Mouse (Mus musculus) testis, adult 2 months (tissue): Measurements from ENCODE around the gene Ak2. TPM values are rescaled to one million over a fixed set of nuclear protein-coding genes. Genes with fewer than 3 reads are reported as not detected.

Experiments
- H3K27ac ChIP-seq: fragments of 200-500 bp; 2 replicates; pipeline ENCODE4 v1.5.1; 2012; ENCODE audit warnings: low read depth, low read length; ENCODE audit not compliant: control insufficient read depth, insufficient read depth
- H3K27me3 ChIP-seq: fragments of 200-500 bp; 2 replicates; pipeline ENCODE4 v1.6.1; 2012; ENCODE audit warnings: mild to moderate bottlenecking, low read length, moderate library complexity; ENCODE audit not compliant: control insufficient read depth, insufficient read depth
- H3K36me3 ChIP-seq: fragments of 200-500 bp; 2 replicates; pipeline ENCODE4 v1.6.1; 2012; ENCODE audit warnings: mild to moderate bottlenecking, low read length; ENCODE audit not compliant: control insufficient read depth, insufficient read depth
- H3K4me1 ChIP-seq: fragments of 200-500 bp; 2 replicates; pipeline ENCODE4 v1.6.1; 2012; ENCODE audit warnings: low read length; ENCODE audit not compliant: control insufficient read depth, insufficient read depth
- H3K4me3 ChIP-seq: fragments of 200-500 bp; 2 replicates; pipeline ENCODE4 v1.5.1; 2012; ENCODE audit warnings: low read depth, mild to moderate bottlenecking, low read length, moderate library complexity, mixed read lengths; ENCODE audit not compliant: control insufficient read depth
- CTCF ChIP-seq: fragments of 200-500 bp; IDR thresholded peaks from 2 replicates; pipeline ENCODE4 v1.5.1; 2012; ENCODE audit warnings: low read depth, mild to moderate bottlenecking, inconsistent platforms, low read length, moderate library complexity; ENCODE audit not compliant: control insufficient read depth, insufficient read depth, insufficient replicate concordance
- POLR2A ChIP-seq: fragments of 200-500 bp; IDR thresholded peaks from 2 replicates; pipeline ENCODE4 v1.6.1; 2012; ENCODE audit warnings: low read depth, mild to moderate bottlenecking, inconsistent platforms, low read length, moderate library complexity; ENCODE audit not compliant: control insufficient read depth
- polyA plus RNA-seq: library from polyadenylated mRNA; depleted of rRNA; stranded (reverse); fragments of >200 nt; gene quantifications from 2 replicates; pipeline ENCODE4 v1.2.3, GENCODE M21; 2012

The Ak2 gene
- polyA plus RNA-seq, 1 experiment = 98.0 TPM

- H3K36me3 ChIP-seq = peaks cover 4% of the 10 kb centered on the region
- TF ChIP-seq POLR2A = no peak
- TF ChIP-seq CTCF = no peak
- H3K27ac ChIP-seq = no peak overlapping the region
- peaks cover 5% of the 10 kb centered on the region for H3K4me1 ChIP-seq
- no peaks in the 10 kb centered on the region for H3K27me3 ChIP-seq
- H3K4me3 ChIP-seq = no peak overlapping the region
These were observed 6.6 kb downstream of the Ak2 start for GRCm38 (mm10) chr4:128998401-128998800.

- no peaks in the 10 kb centered on the region for H3K4me1 ChIP-seq
- H3K36me3 ChIP-seq = peaks cover 4% of the 10 kb centered on the region
- no peak overlapping the region for H3K4me3 ChIP-seq
- TF ChIP-seq POLR2A = no peak
- TF ChIP-seq CTCF = no peak
- no peak overlapping the region for H3K27ac ChIP-seq
- H3K27me3 ChIP-seq = no peaks in the 10 kb centered on the region
These were observed 9.0 kb downstream of the Ak2 start for GRCm38 (mm10) chr4:129000786-129001185.

DNA sequence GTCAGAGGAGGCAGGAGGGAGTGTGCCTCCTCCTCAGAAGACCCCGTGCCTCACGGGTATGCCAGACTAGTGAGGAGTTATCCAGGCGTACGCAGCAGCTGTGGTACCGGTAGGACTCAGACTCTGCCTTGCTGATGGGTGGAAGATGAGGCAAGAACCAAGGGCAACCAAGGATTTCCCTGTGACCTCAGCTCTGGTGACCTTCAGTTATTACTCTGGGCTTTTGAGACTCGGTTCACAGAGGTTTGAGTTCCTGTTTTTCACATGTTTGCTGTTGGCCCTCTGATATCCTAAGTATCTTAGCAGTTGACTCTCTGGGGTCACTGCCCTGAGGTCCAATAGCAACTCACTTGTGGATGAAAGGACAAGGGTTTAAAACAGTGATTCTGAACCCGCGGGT is 12.0 kb downstream of the Ak2 start:
- no peaks in the 10 kb centered on the region for H3K4me1 ChIP-seq
- H3K27me3 ChIP-seq = no peaks in the 10 kb centered on the region
- TF ChIP-seq CTCF (no peak), POLR2A (no peak)
- H3K36me3 ChIP-seq = peaks cover 4% of the 10 kb centered on the region
- H3K4me3 ChIP-seq = no peak overlapping the region
- H3K27ac ChIP-seq = no peak overlapping the region

DNA sequence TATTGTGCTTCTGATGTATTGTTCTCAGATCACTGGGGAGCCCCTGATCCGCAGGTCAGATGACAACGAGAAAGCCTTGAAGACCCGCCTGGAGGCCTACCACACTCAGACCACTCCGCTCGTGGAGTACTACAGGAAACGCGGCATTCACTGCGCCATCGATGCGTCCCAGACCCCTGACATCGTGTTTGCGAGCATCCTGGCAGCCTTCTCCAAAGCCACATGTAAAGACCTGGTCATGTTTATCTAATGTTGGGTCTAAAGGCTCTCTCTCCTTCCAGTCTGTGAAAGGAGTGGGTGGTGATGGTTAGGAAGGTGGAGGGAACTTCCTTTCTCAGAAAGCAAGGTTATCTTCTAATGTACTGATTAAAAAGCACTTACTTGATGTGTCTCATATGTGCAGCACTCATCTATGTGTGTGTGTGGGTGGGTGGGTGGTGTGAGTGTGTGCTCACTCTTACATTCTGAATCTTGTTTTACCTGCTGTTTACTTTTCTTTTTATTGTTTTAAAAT is 16.3 kb downstream of the Ak2 start:
- H3K27ac ChIP-seq = no peak overlapping the region
- H3K36me3 ChIP-seq = no peaks in the 10 kb centered on the region; the same call in none of the 2 replicates
- no peaks in the 10 kb centered on the region for H3K4me1 ChIP-seq
- no peak overlapping the region for H3K4me3 ChIP-seq
- no peaks in the 10 kb centered on the region for H3K27me3 ChIP-seq
- TF ChIP-seq CTCF (no peak), POLR2A (no peak)

GRCm38 (mm10) chr4:129008672-129009071 is 16.9 kb downstream of the Ak2 start:
- TF ChIP-seq CTCF (no peak), POLR2A (no peak)
- Histone ChIP-seq H3K36me3 (no peaks in the 10 kb centered on the region; the same call in none of the 2 replicates), H3K27ac (no peak overlapping the region), H3K4me1 (no peaks in the 10 kb centered on the region), H3K4me3 (no peak overlapping the region), H3K27me3 (no peaks in the 10 kb centered on the region)

- Histone ChIP-seq H3K27ac (no peak overlapping the region), H3K4me3 (no peak overlapping the region), H3K27me3 (no peaks in the 10 kb centered on the region), H3K4me1 (no peaks in the 10 kb centered on the region), H3K36me3 (no peaks in the 10 kb centered on the region; the same call in none of the 2 replicates)
- TF ChIP-seq POLR2A (no peak), CTCF (no peak)
These were observed 17.8 kb downstream of the Ak2 start for GRCm38 (mm10) chr4:129009521-129009920.

- H3K27me3 ChIP-seq = no peaks in the 10 kb centered on the region
- TF ChIP-seq CTCF (no peak), POLR2A (no peak)
- H3K4me3 ChIP-seq = no peak overlapping the region
- no peak overlapping the region for H3K27ac ChIP-seq
- no peaks in the 10 kb centered on the region; the same call in none of the 2 replicates for H3K36me3 ChIP-seq
- no peaks in the 10 kb centered on the region for H3K4me1 ChIP-seq
These were observed 19.9 kb downstream of the Ak2 start for GRCm38 (mm10) chr4:129011604-129012121.
